7 mouse cellular contexts compared by ENCODE assay signal in genomic region chr2:150947341-150947740, GRCm38 (mm10). TPM values are rescaled to one million over a fixed set of nuclear protein-coding genes. Genes with fewer than 3 reads are reported as not detected.
A peak's percentile ranks its signal among the peaks of the same experiment; 100 is the strongest.
DNase-seq lines count a peak whose midpoint lies in the region; ATAC-seq lines count a peak whose summit lies in the region.
"Not testable (repeated sequence)": the region's sequence is repeated elsewhere in the genome, so short reads cannot be mapped to it uniquely, and the experiment has no call there.

No protein-coding gene starts in this region.

- ATAC-seq in midbrain, embryonic 11.5 days (ENCODE audit: low FRiP score), result not testable (repeated sequence)

- H3K9me3 ChIP-seq in ES-E14 (ENCODE audit: control insufficient read depth, insufficient read depth, low read depth, low read length); midbrain, embryonic 11.5 days (ENCODE audit: control insufficient read depth, low read length): not testable (repeated sequence)

- in situ Hi-C loops in ES-E14 (cut with MboI; ENCODE audit: low sequenced_read_pairs in 2 of 2, unreplicated experiment in 2 of 2), result not testable (repeated sequence)

- H3K27ac ChIP-seq in ES-E14 (ENCODE audit: insufficient read depth, low read depth, low read length, poor library complexity, severe bottlenecking), result peak overlapping the region; percentile 42; the same call in 1 of the 2 replicates
- H3K27ac ChIP-seq in midbrain, embryonic 11.5 days (ENCODE audit: low read depth, low read length), result not testable (repeated sequence)

- 92% methylated on average over 5 of the region's 5 CpGs for WGBS in midbrain, embryonic 11.5 days

- not testable (repeated sequence) for H3K4me3 ChIP-seq in ES-E14 (ENCODE audit: insufficient read depth in 1 of 2, low read depth in 1 of 2, low read length in 2 of 2, poor library complexity in 1 of 2, severe bottlenecking in 1 of 2); midbrain, embryonic 11.5 days (ENCODE audit: low read depth, low read length)

- peaks cover 14 to 41% of the 10 kb centered on the region in 2 experiments; a peak in 3 of 4 replicates for H3K4me1 ChIP-seq in ES-E14 (ENCODE audit: control insufficient read depth in 2 of 2, insufficient read depth in 2 of 2, low read length in 2 of 2, poor library complexity in 1 of 2)
- H3K4me1 ChIP-seq in midbrain, embryonic 11.5 days (ENCODE audit: control insufficient read depth, insufficient read depth, low read length), result not testable (repeated sequence)

- H3K36me3 ChIP-seq in ES-E14 (ENCODE audit: control insufficient read depth, insufficient read depth, low read length, poor library complexity, severe bottlenecking), result peaks cover 19% of the 10 kb centered on the region; the same call in 1 of the 2 replicates
- H3K36me3 ChIP-seq in midbrain, embryonic 11.5 days (ENCODE audit: control insufficient read depth, insufficient read depth, low read length), result peaks cover 15% of the 10 kb centered on the region; the same call in 1 of the 2 replicates

- not testable (repeated sequence) for H3K9ac ChIP-seq in ES-E14 (ENCODE audit: insufficient read depth, low read depth, low read length, poor library complexity, severe bottlenecking); midbrain, embryonic 11.5 days (ENCODE audit: low read length)

- H3K4me2 ChIP-seq in midbrain, embryonic 11.5 days, result not testable (repeated sequence)

- not testable (repeated sequence) for DNase-seq in ES-E14 (ENCODE audit: low read depth, low spot score)
- peak; percentile 43 for DNase-seq in R1 (ENCODE audit: low read depth, low spot score)
- DNase-seq in adrenal gland, adult 2 months, result peak; percentile 49
- DNase-seq in adrenal gland, postnatal 25 days, result peak; percentile 42
- peak; percentile 60 to 63 for DNase-seq in cerebellum, postnatal 10 days
- DNase-seq in kidney, postnatal 4 days, result peak; percentile 24 to 47
- DNase-seq in midbrain, embryonic 11.5 days (ENCODE audit: low spot score, missing footprints), result peak; percentile 26

- H3K27me3 ChIP-seq in midbrain, embryonic 11.5 days (ENCODE audit: control insufficient read depth, insufficient read depth, low read length), result not testable (repeated sequence)

RNA-seq across cellular contexts. Expression of gene Gins1, which starts 42.1 kb away (rescaled TPM):
- 40.1 and 45.6 TPM in 2 replicates for total RNA-seq in ES-E14 (2012; rRNA removed)
- total RNA-seq in adrenal gland, adult 2 months (2021), result 1 to 10 TPM; 1.5 to 2.7 TPM
- 0.65 and 0.70 TPM in 2 replicates for polyA plus RNA-seq in adrenal gland, adult 2 months (2012; rRNA removed)
- total RNA-seq in adrenal gland, postnatal 25 days (2021), result 2.7 and 5.3 TPM in 2 replicates
- polyA plus RNA-seq in midbrain, embryonic 11.5 days (2014; fragmentation: Nextera tagmentation; extraction: Ambion mirVana), result 73.8 and 82.1 TPM in 2 replicates

RNA-seq across cellular contexts. Expression of gene Abhd12, which starts 42.8 kb away (rescaled TPM):
- total RNA-seq in ES-E14 (2012; rRNA removed), result 59.4 and 69.5 TPM in 2 replicates
- total RNA-seq in adrenal gland, adult 2 months (2021), result 10 to 100 TPM; 79.2 to 82.0 TPM
- 45.5 and 46.9 TPM in 2 replicates for polyA plus RNA-seq in adrenal gland, adult 2 months (2012; rRNA removed)
- total RNA-seq in adrenal gland, postnatal 25 days (2021), result 69.3 and 70.2 TPM in 2 replicates
- 54.4 and 55.1 TPM in 2 replicates for polyA plus RNA-seq in midbrain, embryonic 11.5 days (2014; fragmentation: Nextera tagmentation; extraction: Ambion mirVana)
